Mouse (Mus musculus): ENCODE measurements at regions not wholly inside any gene's neighbourhood (a gene's known extent, or its start where the extent isn't known, plus 50 kb on each side); places are given as distances from the start of the nearest gene placed in this dataset.
A peak's percentile ranks its signal among the peaks of the same experiment; 100 is the strongest.

GRCm38 (mm10) chr16:50753612-50754389, 162.8 kb upstream of the Ccdc54 start:
- H3K9me3 ChIP-seq = no peaks in the 10 kb centered on the region
- H3K4me3 ChIP-seq = no peak overlapping the region
- H3K4me1 ChIP-seq = no peaks in the 10 kb centered on the region
- no peaks in the 10 kb centered on the region for H3K36me3 ChIP-seq
- no peak for ATAC-seq (ENCODE audit: low FRiP score, low read depth)
- no peak overlapping the region for H3K27ac ChIP-seq
- no peaks in the 10 kb centered on the region for H3K27me3 ChIP-seq (replicated peaks)
- H3K4me2 ChIP-seq (replicated peaks) = no peak overlapping the region
- WGBS = 20% methylated on average over 3 of the region's 3 CpGs
- no peak overlapping the region for H3K9ac ChIP-seq

- WGBS = 88% methylated on average over 11 of the region's 11 CpGs
- Histone ChIP-seq H3K27ac (no peak overlapping the region), H3K9ac (no peak overlapping the region), H3K9me3 (no peaks in the 10 kb centered on the region), H3K4me3 (no peak overlapping the region), H3K27me3 (replicated peaks) (no peaks in the 10 kb centered on the region), H3K36me3 (no peaks in the 10 kb centered on the region), H3K4me1 (no peaks in the 10 kb centered on the region), H3K4me2 (replicated peaks) (no peak overlapping the region)
- ATAC-seq (ENCODE audit: low FRiP score, low read depth) = no peak
Observed at GRCm38 (mm10) chr16:50753046-50753445, 162.1 kb upstream of the Ccdc54 start.

GRCm38 (mm10) chr16:50752277-50752600, 161.3 kb upstream of the Ccdc54 start:
- Histone ChIP-seq H3K4me3 (no peak overlapping the region), H3K27me3 (replicated peaks) (no peaks in the 10 kb centered on the region), H3K4me1 (no peaks in the 10 kb centered on the region), H3K4me2 (replicated peaks) (no peak overlapping the region), H3K36me3 (no peaks in the 10 kb centered on the region), H3K9me3 (no peaks in the 10 kb centered on the region), H3K9ac (no peak overlapping the region), H3K27ac (no peak overlapping the region)
- WGBS = 92% methylated on average over 10 of the region's 10 CpGs
- no peak for ATAC-seq (ENCODE audit: low FRiP score, low read depth)

GRCm38 (mm10) chr16:50751495-50752276, 160.7 kb upstream of the Ccdc54 start:
- no peaks in the 10 kb centered on the region for H3K36me3 ChIP-seq
- no peaks in the 10 kb centered on the region for H3K27me3 ChIP-seq (replicated peaks)
- no peak overlapping the region for H3K4me2 ChIP-seq (replicated peaks)
- WGBS = 87% methylated on average over 9 of the region's 9 CpGs
- no peaks in the 10 kb centered on the region for H3K9me3 ChIP-seq
- H3K27ac ChIP-seq = no peak overlapping the region
- no peak for ATAC-seq (ENCODE audit: low FRiP score, low read depth)
- no peak overlapping the region for H3K9ac ChIP-seq
- H3K4me3 ChIP-seq = no peak overlapping the region
- H3K4me1 ChIP-seq = no peaks in the 10 kb centered on the region

- no peak for ATAC-seq (ENCODE audit: low FRiP score, low read depth)
- H3K4me2 ChIP-seq (replicated peaks) = no peak overlapping the region
- H3K36me3 ChIP-seq = no peaks in the 10 kb centered on the region
- 93% methylated on average over 5 of the region's 5 CpGs for WGBS
- no peak overlapping the region for H3K27ac ChIP-seq
- no peak overlapping the region for H3K9ac ChIP-seq
- H3K27me3 ChIP-seq (replicated peaks) = no peaks in the 10 kb centered on the region
- no peaks in the 10 kb centered on the region for H3K9me3 ChIP-seq
- H3K4me3 ChIP-seq = no peak overlapping the region
- no peaks in the 10 kb centered on the region for H3K4me1 ChIP-seq
Observed at GRCm38 (mm10) chr16:50747698-50748097, 156.7 kb upstream of the Ccdc54 start.

- no peak overlapping the region for H3K9ac ChIP-seq
- no peak overlapping the region for H3K4me3 ChIP-seq
- no peaks in the 10 kb centered on the region for H3K4me1 ChIP-seq
- no peak overlapping the region for H3K4me2 ChIP-seq (replicated peaks)
- H3K36me3 ChIP-seq = no peaks in the 10 kb centered on the region
- H3K27me3 ChIP-seq (replicated peaks) = no peaks in the 10 kb centered on the region
- H3K27ac ChIP-seq = no peak overlapping the region
- no peak for ATAC-seq (ENCODE audit: low FRiP score, low read depth)
- H3K9me3 ChIP-seq = no peaks in the 10 kb centered on the region
- WGBS = 77% methylated on average over 2 of the region's 2 CpGs
Observed at GRCm38 (mm10) chr16:50745723-50746122, 154.8 kb upstream of the Ccdc54 start.

- no peak overlapping the region for H3K27ac ChIP-seq
- no peaks in the 10 kb centered on the region for H3K27me3 ChIP-seq (replicated peaks)
- no peaks in the 10 kb centered on the region for H3K36me3 ChIP-seq
- H3K9ac ChIP-seq = peak overlapping the region; percentile 44; the same call in 1 of the 2 replicates
- H3K9me3 ChIP-seq = no peaks in the 10 kb centered on the region
- WGBS = 39% methylated on average over 10 of the region's 10 CpGs
- H3K4me2 ChIP-seq (replicated peaks) = peak overlapping the region; percentile 58
- H3K4me3 ChIP-seq = peak overlapping the region; percentile 12; the same call in 1 of the 2 replicates
- ATAC-seq (ENCODE audit: low FRiP score, low read depth) = no peak
- peaks cover 5% of the 10 kb centered on the region; the same call in 1 of the 2 replicates for H3K4me1 ChIP-seq
Observed at GRCm38 (mm10) chr16:50737396-50737843, 146.5 kb upstream of the Ccdc54 start.

- Histone ChIP-seq H3K27ac (no peak overlapping the region), H3K4me3 (peak overlapping the region; percentile 27; the same call in 1 of the 2 replicates), H3K4me1 (peaks cover 9% of the 10 kb centered on the region; the same call in 1 of the 2 replicates), H3K36me3 (no peaks in the 10 kb centered on the region), H3K27me3 (replicated peaks) (no peaks in the 10 kb centered on the region), H3K9ac (peak overlapping the region; percentile 21; the same call in 1 of the 2 replicates), H3K4me2 (replicated peaks) (peak overlapping the region; percentile 58), H3K9me3 (no peaks in the 10 kb centered on the region)
- WGBS = 12% methylated on average over 21 of the region's 21 CpGs
- peak; percentile 87 for ATAC-seq (ENCODE audit: low FRiP score, low read depth)
Observed at GRCm38 (mm10) chr16:50736151-50737047, 145.4 kb upstream of the Ccdc54 start.

GRCm38 (mm10) chr16:50733359-50733758, 142.4 kb upstream of the Ccdc54 start:
- H3K36me3 ChIP-seq = no peaks in the 10 kb centered on the region
- H3K27ac ChIP-seq = no peak overlapping the region
- H3K9ac ChIP-seq = no peak overlapping the region
- no peak overlapping the region for H3K4me2 ChIP-seq (replicated peaks)
- peaks cover 9% of the 10 kb centered on the region; the same call in 1 of the 2 replicates for H3K4me1 ChIP-seq
- WGBS = 92% methylated on average over 3 of the region's 3 CpGs
- H3K9me3 ChIP-seq = no peaks in the 10 kb centered on the region
- no peak overlapping the region for H3K4me3 ChIP-seq
- no peak for ATAC-seq (ENCODE audit: low FRiP score, low read depth)
- H3K27me3 ChIP-seq (replicated peaks) = no peaks in the 10 kb centered on the region

- Histone ChIP-seq H3K27me3 (replicated peaks) (no peaks in the 10 kb centered on the region), H3K27ac (no peak overlapping the region), H3K9ac (peak overlapping the region; percentile 54), H3K4me3 (peak overlapping the region; percentile 61), H3K4me1 (peaks cover 7% of the 10 kb centered on the region; the same call in 1 of the 2 replicates), H3K4me2 (replicated peaks) (peak overlapping the region; percentile 89), H3K36me3 (no peaks in the 10 kb centered on the region), H3K9me3 (no peaks in the 10 kb centered on the region)
- peak; percentile 96 for ATAC-seq (ENCODE audit: low FRiP score, low read depth)
- under 1% methylated on average over 58 of the region's 58 CpGs for WGBS
Observed at GRCm38 (mm10) chr16:50732082-50733006, 141.4 kb upstream of the Ccdc54 start.

GRCm38 (mm10) chr16:50729341-50729740, 138.4 kb upstream of the Ccdc54 start:
- H3K4me2 ChIP-seq (replicated peaks) = no peak overlapping the region
- no peak overlapping the region for H3K9ac ChIP-seq
- no peaks in the 10 kb centered on the region for H3K36me3 ChIP-seq
- WGBS = 69% methylated on average over 5 of the region's 5 CpGs
- no peak overlapping the region for H3K4me3 ChIP-seq
- ATAC-seq (ENCODE audit: low FRiP score, low read depth) = no peak
- no peaks in the 10 kb centered on the region for H3K9me3 ChIP-seq
- no peaks in the 10 kb centered on the region for H3K27me3 ChIP-seq (replicated peaks)
- 0 out of 2 replicates have a peak, but pooled peaks cover 4% of the 10 kb centered on the region for H3K4me1 ChIP-seq
- H3K27ac ChIP-seq = no peak overlapping the region
